Mouse (Mus musculus) lung, postnatal 14 days (tissue): ENCODE measurements around the gene Ldhb.
"Not testable (repeated sequence)": the region's sequence is repeated elsewhere in the genome, so short reads cannot be mapped to it uniquely, and the experiment has no call there.

Experiments
- DNase-seq: peaks from one replicate; pipeline ENCODE4 v3.0.0; 2021

Gene Ldhb

DNA sequence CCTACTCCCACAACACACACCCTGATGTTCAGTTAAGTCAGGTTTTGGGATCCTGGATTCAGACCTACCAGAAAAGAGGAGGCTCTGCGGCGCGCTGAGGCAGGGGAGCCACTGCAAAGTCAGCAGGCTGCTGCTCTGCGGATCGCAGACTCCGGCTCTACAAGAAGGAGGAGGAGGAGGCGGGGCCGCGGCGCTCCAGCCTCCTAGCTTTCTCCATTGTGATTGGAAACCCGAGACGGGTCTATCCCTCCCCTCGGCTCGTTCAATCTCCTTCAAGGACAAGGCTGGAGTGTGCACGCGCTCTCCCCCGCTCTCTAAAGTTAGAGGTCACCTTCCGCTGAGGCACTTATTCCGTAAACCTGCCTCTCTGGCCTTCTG, at the start of gene Ldhb:
TSS of gene Ldhb (minus strand) at position 173 of the 378 bp plus-strand sequence.
- DNase-seq: peak; percentile 85

DNA sequence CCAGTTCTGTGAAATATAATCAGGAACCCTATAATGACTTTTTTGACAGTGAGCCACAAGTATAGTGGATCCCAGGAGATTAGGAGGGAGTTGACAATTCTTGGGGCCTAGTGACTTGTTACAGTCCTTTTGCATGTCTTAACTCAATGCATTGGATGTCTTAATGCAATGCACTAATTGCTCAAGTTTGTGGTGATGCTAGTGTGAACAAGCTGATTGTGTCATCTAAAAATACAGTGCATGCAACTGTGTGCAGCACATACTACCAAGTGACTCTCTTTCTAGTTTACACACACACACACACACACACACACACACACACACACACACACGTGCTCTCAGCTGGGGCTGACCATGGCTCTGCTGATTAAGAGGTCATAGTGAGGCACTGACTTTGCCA, 48.2 kb upstream of the Ldhb start:
- DNase-seq: no peak

DNA sequence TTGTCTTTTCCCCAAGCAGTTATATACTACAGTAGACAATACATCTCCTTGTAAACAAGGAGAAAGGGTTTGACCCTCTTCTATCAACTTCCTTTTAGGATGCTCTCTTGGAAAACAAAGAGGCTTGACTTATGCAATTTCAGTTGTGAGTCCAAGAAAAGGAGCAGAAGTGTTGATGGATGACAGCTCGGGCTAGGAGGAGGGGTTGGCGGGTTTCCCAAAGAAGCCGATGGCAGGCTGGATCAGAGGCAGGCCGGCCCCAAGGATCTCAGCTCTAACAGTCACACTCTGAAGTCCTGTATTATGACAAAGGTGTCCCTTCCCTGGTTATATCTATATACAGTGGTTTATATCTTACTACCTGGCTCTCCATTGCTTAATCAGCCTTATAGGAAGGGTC, 43.7 kb upstream of the Ldhb start:
- peak; percentile 70 for DNase-seq

DNA sequence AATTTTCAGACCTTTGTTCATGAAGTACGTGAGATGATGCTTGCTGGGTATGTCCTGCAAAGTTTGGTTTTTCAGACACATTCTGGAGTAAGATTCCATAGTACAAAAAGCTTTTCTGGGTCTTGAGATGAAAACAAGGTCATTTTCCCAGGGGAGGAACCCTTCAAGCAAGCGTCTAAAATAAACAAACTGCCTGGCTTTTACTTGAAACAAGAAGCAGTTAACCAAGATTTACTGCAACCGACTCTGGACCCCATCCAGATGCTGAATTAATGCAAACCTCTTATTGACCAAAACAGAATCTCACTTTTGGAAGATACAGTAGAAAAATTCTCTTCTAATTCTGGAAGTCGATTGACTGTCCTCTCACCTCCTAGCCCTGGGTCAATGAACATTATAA, 43.1 kb upstream of the Ldhb start:
- no peak for DNase-seq

DNA sequence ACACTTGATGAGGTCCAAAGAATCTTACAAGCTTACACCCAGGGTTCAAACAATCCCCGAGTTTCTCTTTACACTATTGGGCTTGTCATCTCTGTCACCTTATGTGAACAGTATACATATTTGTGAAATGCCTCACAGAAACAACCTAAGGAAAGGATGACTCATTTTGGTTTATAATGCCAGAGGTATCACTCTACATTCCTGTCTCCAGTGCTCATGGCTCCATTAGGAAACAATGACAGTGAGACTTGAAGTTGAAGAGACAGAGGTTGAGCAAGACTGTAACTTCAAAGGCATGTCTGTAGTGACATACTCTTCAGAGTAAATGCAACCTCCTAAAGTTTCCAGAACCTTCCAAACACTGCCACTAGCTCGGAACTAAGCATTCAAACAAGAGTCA, 40.6 kb upstream of the Ldhb start:
- no peak for DNase-seq

DNA sequence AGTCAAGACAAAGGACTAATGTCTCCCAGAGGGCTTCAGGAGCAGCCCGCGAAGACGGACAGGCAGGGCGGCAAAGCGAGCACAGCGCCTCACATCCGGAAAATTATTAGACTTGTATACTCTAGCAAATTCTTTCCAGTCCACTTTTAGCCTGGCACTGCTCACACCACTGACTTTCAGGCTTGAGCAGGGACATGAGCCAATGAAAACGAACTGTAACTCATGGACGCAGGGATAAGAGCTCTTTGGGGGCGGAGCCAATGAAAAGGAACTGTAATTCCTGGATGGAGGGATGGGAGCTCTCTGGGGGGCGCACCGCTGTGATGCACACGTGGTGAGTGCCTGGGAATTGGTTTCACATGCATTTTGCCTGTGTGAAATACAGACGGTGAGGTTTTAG, 37.4 kb upstream of the Ldhb start:
- no peak for DNase-seq

DNA sequence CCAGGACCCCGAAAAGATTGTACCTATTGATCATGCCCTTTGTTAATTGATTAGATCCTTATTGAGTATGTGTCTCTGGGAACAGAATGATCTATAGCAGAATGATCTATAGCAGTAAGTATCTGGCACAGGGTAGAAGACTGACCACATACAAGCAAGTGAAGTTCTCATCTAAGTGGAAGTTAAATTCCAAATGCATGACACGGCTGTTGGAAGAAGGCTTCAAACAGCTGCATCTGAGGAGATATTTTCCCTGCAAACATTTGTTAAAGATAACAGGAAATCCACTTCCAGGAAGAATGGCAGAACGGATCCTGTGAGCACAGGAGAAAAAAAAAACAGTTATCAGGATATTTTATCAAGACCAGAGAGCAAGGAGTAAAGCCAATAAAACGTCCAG, 35.9 kb upstream of the Ldhb start:
- no peak for DNase-seq

DNA sequence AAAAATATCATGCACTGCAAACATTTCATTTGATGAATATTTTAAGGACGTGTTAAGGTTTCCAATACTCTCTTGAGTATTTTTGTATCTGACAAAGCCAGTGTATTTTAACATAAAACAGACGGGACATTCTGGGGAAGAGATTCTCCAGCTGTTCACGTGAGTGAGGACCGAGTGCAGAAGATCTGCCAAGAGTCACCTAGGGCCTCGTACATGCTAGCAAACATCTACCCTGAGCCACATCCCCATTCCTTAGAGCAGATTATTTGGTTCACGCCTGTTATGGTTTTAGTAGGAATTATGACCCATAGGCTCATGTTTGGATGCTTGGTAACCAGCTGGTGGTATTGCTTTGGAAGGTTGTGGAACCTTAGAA, 35.0 kb upstream of the Ldhb start:
- no peak for DNase-seq

DNA sequence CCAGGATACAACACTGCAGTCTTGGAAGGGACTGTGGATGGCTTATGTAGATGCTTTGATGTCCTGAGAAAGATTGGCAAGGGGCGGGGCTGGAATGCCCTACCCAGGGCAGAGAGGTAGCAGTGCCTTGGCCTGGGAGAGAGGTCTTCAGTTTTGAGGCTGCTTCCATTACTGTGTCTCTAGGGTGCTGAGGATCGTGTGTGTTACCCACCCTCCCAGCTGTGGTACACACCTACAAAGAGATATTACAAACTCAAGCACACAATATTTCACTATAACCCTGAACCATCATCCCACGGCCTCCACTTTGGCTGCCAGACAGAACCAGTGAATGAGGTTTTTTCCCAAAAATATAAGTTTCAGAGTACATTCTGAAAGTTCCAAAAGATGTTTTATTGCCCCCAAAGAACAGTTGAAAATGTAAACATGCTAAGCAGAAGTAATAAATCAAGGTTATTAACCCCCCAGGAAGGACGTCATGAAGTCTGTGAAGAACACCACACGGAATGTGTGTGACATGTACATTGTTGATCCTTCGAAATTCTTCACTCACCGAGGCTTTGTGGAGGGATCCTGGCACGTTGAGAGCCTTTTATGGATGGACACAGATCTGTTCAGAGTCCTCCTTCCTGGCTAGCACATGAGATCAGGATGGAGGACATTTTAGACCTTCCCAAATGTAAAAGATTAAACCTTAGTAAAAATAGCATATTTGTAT, 34.5 kb upstream of the Ldhb start:
- no peak for DNase-seq

DNA sequence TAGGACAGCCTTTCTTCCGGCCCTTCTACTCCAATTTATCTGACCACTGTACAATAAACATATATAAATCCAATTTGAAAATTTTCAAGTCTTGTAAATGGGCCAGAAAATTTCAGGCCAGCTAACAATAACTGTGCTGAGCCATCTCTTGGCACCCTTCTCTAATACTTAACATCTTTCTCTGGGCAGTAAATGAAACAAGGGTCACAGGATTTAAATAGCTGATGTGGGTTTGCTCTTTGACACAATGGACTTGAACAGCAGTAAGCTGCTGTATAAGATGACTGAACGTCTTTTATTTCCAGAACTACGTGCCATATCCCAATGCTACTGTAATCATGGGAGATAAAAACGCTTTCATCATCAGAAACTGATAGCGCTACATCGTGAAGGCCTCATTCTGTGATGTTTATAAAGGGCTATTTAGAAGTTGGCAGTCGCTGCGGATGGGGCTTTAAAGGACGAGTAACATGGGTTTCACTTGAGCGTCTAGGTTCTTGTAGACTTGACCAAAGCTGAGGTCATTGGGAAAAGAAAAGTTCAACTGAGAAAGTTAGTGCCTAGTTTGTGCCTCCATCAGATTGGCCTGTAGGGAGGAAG, 32.9 kb upstream of the Ldhb start:
- DNase-seq: no peak

DNA sequence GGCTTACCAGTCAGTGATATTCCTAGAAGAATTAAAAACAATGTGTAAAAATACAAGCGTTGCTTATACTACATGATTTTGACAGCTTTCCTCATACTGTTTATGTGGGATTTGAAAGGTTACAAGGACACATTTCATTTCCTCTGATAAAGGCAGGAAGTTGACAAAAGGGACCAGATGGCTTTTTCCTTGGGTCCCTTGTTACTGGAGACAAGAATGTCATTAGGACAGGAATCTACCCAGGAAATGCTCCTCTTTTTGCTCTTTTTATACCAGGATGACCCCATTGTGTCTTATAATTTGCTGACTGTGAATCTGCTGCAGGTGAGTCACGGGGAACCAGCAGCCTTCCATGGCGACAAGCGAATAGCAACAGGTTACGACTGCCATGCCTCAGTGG, 32.4 kb upstream of the Ldhb start:
- no peak for DNase-seq

DNA sequence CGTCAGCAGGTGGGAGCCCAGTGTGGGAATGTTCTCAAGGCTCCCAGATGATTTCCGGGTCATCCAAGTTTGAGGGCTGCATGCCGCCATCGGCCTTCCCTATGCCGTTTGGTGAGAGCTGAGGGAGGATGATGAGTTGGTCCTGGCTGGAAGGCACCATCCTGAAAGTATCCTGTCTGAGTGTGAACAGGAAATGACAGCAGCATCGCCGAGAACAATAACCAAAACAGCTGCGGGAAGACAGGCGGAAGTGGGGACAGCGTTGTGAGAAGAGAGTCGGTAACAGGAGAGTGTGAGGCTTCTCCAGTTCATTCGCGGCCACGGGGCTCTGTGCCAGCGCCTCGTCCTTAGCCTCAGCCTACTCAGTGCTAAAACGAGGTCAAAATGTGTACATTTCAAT, 30.7 kb upstream of the Ldhb start:
- peak; percentile 59 for DNase-seq

DNA sequence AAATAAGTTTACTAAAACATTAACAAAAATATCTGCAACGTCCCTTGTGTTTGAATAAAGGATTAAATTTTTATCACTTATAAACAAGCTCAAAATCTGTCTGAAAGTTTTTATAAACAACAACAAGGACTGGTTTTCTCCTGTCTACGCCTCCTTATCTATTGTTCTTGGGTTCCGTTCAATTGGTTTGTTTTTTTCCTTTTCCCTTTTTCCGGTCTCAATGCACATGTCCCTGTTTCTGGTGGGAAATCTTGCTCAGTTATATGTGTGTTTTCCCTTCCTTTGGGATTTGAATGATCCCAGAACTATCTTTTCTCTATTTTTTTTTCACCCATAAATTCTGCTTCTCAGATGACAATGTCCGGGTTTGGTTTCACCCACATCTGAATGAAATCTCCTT, 25.7 kb upstream of the Ldhb start:
- DNase-seq: no peak

DNA sequence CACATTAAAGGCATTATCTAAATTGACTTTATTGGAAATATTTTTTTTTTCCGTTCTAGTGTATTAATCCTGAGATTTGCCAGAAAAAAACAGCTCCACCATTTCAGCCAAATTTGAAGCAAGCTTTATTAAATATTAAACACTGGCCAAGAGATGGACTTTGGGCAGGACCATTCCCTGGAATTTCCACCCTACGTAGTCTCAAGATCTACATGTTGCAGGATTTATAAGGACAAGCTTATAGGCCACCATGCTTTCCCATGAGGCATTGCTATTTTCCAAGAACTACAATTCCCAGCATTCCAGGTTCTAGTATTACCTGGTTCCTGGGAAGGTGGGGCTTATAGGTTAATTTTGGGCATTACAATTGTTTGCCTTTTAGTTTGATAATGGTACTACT, 24.9 kb upstream of the Ldhb start:
- DNase-seq: no peak

DNA sequence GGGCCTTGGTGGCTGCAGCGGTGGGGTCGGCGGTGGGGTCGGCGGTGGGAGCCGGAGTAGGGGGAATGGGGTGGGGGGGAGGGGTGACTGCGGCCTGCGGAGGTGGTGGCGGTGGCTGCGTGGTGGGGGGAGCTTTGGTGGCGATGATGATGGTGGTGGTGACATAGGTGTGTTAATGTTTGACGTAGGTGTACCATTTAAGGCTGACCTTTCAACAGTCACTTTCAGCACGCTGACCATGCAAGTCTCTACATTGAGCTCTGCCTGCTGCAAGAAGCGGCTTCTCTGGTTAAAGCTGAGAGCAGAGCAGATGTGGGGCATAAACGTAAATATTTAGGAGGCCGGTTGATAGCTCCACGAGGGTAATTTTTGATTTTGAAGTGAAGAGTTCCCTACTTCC, 24.4 kb upstream of the Ldhb start:
- no peak for DNase-seq

DNA sequence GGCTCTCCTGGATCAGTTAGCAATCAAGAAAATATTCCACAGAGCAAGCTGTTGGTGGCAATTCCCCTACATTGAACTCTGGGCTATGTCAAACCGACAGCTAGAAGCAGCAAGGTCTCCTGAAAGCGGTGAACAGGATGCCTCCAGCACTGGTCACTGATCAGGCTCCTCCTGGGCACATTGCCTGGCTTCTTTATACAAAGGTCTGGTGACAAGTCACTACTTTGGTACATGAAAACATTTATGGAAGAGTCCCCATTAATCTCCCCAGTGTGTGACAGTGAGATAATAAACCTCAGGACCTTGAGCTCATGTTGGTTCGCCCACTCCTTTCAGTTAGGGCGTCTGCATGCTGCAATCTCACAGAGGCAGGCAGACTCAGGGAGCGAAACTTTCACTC, 22.6 kb upstream of the Ldhb start:
- DNase-seq: peak; percentile 37

DNA sequence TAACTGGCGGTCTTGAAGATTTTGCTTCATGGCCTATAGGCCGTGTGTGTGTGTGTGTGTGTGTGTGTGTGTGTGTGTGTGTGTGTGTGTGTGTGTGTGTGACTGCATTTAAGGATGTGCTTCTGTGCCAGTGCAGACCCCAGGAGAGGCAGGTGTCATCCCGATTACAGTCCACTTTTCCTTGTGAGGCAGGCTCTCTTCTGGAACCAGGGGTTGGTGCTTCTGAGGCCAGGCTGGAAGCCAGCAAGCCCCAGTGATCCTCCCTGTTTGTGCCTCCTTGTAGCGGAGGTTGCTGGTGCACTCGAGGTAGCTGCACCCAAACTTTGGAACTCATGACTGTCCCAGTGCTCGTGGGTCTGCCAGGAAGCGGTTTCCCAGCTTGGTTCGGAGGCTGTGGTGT, 21.9 kb upstream of the Ldhb start:
- no peak for DNase-seq

DNA sequence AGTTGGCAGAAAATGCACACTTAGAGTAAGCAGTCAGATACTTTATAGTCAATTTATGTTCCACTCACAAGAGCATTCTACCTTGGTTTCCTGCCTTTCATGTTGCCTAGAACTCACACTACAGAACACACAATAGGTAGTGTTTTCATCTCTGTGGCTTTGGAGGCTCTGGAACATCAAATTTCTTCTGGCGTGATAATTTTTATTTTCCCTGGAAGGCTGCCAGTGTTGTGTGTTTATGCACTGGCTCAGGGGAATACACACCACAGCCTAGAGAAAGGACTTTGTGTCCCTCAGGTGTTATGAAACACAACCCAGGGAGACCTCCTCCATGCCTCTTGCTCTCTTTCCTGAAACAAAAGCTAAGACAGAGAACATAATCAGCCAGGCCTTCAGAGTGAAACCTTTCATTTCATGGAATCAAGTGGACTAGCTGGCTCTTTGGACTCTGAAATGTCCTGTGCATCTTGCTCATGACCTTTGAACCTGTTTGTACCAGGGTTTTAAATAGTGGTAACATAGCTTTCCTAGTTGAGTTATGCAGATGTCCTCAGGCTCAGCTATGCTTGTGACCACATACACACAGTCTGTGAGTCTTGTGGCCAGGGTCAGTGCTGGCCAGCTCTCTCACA, 20.3 kb upstream of the Ldhb start:
- DNase-seq: no peak

DNA sequence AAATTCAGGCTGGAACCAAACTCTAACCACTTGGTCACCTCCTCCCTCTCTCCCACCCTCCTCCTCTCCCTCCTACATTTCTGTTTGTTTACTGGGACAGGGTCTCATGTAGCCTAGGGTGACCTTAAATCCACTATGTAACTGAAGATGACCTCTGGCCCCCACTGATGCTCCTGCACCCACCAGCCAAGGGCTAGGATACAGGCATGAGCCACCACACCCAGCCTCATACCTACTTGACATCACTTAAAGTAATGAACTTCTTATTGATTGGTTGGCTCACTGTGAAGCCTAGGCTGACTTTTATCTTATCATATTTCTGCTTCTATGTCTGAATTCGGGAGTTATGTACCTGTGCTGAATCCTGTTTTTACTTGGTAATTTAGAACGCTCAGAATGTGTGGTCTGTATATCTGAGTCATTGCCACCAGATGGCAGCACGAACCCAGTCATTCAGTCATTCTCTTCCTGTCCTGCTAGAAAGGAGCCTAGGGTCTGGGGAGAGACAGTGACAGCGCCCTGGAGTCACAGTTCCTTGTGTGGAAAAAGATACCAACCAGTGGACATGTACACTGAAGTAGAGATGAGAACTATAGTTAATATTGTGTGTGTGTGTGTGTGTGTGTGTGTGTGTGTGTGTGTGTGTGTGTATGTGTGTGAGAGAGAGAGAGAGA, 17.0 kb upstream of the Ldhb start:
- DNase-seq: peak; percentile 79

DNA sequence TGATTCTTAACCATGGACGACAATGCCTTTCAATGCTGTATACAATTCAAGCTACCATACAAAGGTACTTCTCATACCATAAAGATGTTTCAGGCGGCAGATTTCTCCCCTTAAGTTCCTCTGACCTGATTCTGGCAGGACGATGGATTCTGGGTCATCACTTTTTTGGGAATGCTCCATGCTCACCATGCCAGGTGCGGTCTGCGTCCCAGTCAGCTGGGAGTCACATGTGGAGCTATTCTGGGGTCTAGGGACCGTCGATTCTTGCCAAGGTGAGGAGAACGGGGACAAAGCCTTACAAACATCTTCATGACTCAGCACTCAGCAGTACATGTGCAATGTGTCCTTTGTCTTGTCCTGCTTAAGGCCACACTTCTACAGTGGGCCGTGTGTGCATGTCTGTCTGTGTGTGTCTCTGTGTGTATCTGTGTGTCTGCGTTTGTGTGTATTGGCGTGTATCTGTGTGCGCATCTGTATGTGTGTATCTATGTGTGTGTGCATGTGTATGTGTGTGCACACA, 13.9 kb upstream of the Ldhb start:
- DNase-seq: no peak

DNA sequence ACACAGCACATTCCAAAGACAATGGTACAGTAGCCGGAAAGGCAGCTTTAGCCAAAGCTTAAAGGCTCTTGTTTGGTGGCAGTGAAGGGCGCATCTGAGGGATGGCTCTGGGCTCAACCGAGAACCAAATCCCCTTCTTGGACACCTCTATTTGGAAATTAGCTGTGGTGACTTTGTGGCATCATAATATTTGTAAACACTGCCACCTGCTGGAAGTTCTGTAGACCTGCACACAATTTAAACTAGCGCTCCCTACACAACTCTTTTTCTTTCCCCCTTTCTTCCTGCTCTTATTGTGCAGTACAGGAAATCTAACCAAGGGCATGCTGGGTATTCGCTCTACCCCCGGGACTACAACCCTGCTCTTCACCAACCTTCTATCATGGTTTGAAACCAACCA, 11.4 kb upstream of the Ldhb start:
- DNase-seq: peak; percentile 19

DNA sequence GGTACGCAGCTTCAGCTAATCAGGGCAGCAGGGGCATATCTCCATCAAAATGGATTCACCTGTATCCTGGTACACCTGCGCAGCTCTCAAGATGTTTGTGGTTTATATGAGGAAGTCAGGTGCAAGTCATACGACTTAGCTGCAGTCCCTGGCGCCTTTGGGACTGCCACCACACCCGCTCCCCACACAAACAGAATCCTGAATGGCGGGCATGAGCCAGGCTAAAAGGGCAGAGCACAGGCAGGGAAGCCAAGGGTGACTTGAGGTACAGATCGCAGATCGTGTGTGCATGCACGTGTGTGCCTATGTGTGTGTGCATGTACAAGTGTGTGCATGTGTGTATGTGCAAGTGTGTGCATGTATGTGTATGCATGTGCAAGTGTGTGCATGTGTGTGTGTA, 7.6 kb upstream of the Ldhb start:
- not testable (repeated sequence) for DNase-seq

DNA sequence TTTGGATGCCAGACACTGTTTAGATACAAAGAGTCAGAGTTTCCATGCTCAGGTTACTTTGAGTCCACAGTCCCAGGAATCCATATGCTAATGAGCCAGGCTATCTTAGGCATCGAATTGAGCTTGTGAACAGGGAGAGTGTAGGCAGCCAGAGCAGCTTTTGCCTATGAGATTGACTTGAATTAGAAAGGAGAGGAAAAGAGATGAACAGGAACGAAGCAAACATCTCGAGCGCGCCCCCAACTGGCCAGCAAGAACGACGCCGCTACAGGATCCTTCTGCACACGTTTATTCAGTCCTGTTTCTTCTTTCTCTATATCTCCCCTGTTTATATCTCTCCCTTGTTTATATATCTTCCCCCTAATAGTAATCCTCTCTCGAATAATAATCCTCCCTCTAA, 7.2 kb upstream of the Ldhb start:
- DNase-seq: peak; percentile 55

DNA sequence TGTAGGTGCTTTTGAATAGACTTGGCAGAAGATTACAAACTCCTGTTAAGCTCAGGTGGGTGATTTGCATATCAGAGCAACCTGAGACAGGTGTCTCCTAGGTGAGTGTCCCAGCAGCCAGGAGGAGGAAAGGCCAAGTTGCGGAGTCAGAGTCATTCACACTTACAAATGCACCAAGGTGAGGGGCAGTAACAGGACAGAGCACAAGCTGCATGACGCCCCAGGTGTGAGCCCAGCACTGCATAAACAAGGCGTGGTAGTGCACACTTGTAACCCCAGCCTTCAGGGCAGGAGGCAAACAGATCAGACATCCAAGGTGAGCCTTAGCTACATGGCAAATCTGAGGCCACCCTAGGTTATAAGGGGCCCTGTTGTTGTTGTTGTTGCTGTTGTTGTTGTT, 5.1 kb upstream of the Ldhb start:
- no peak for DNase-seq
